Mouse (Mus musculus): ENCODE data around the gene Casq2. TPM values are rescaled to one million over a fixed set of nuclear protein-coding genes. Genes with fewer than 3 reads are reported as not detected.

Casq2 gene
- polyA plus RNA-seq, 1 experiment from 2014 or later = 45.9 TPM

DNA sequence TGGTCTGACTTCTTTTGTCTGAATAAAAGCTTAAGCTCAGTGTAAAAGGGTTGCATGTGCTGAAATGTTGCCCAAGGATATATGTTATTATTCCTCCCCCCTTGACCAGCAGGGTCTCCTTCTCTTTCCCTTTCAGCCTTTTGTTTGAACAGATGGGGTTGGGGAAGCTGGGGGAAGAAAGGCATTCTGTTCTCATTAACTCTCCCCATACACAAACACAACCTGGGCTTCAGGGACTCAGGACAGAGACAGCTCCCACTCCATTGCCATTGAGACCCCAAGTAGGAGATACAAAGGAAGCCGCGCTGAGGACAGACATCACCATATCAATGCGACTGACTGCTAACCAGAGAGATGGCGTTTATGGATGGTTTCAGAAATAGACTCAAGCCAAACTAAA, 30.3 kb upstream of the Casq2 start:
- Histone ChIP-seq H3K9ac (ENCODE audit: low read length) (no peak overlapping the region), H3K36me3 (ENCODE audit: control insufficient read depth, insufficient read depth, low read length) (no peaks in the 10 kb centered on the region), H3K4me3 (replicated peaks; ENCODE audit: low read length) (no peak overlapping the region), H3K27me3 (ENCODE audit: control insufficient read depth, insufficient read depth, low read length) (no peaks in the 10 kb centered on the region), H3K27ac (ENCODE audit: low read length) (no peak overlapping the region), H3K9me3 (replicated peaks; ENCODE audit: control insufficient read depth, low read length) (no peaks in the 10 kb centered on the region), H3K4me1 (ENCODE audit: control insufficient read depth, insufficient read depth, low read length) (no peaks in the 10 kb centered on the region), H3K4me2 (ENCODE audit: low read depth, low read length) (no peak overlapping the region)
- ATAC-seq (ENCODE audit: insufficient read depth, low FRiP score) = no peak
- 63% methylated on average over 4 of the region's 4 CpGs for WGBS

DNA sequence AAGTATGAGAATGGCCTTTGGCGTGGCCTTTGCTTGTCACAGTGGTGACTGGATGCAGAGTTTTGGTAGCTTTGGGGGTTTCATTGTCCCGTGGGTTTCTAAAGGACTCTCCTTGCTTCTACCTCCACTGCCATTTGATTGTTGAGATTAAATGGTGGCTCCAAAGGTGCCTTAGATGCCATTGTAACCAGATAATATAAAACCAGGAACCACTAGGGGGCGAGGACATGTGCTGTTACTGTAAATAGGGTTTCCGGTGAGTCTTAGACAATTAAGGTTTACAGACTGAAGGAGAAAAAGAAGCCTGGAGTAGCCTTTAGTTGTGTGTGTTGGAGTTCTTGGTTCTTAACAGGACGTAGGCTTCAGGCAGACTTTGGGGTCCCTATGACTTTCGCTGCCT, 26.1 kb upstream of the Casq2 start:
- WGBS = 70% methylated on average over 6 of the region's 6 CpGs
- no peaks in the 10 kb centered on the region for H3K27me3 ChIP-seq (ENCODE audit: control insufficient read depth, insufficient read depth, low read length)
- H3K9me3 ChIP-seq (replicated peaks; ENCODE audit: control insufficient read depth, low read length) = no peaks in the 10 kb centered on the region; the same call in 1 of the 2 replicates
- no peak overlapping the region for H3K27ac ChIP-seq (ENCODE audit: low read length)
- no peak overlapping the region for H3K4me2 ChIP-seq (ENCODE audit: low read depth, low read length)
- no peak for ATAC-seq (ENCODE audit: insufficient read depth, low FRiP score)
- H3K4me3 ChIP-seq (replicated peaks; ENCODE audit: low read length) = no peak overlapping the region
- H3K4me1 ChIP-seq (ENCODE audit: control insufficient read depth, insufficient read depth, low read length) = no peaks in the 10 kb centered on the region; the same call in 1 of the 2 replicates
- no peaks in the 10 kb centered on the region for H3K36me3 ChIP-seq (ENCODE audit: control insufficient read depth, insufficient read depth, low read length)
- H3K9ac ChIP-seq (ENCODE audit: low read length) = no peak overlapping the region

DNA sequence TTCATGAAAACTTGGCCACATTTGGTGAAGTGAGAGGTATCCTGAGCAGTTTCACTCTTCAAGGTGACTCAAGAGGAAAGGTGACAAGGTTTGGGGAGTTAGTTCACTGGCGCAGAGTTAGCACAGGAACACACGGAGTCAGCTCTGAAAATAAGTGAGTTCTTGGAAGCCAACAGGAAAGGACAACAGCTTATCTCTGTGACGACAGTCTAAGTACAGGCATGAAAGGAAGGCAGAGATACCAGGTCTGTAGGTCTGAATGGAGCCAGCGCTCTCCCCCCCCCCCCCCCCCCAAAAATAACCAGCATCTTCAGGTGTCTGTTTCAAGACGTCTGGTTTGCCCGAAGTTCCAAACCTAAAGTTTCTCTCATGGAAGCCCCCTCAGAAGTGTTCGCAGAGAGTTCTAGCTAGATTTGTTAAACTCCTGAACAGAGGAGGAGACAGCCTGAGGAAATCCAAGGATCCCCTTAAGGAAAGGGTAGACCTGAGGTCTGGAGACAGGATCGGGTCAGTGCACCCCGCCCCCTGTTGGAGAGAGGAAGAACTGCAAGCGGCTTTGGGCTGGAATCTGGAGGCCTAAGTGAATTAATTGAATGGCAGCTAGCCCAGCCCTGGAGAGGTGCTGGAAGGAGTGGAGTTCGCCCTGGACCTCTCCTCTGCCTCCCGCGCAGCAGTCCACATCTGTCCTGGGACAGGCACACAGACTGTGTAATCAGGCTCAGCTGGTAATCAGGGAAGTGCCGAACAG, 24.1 kb upstream of the Casq2 start:
- 44% methylated on average over 14 of the region's 14 CpGs for WGBS
- H3K27ac ChIP-seq (ENCODE audit: low read length) = no peak overlapping the region
- no peak overlapping the region for H3K4me3 ChIP-seq (replicated peaks; ENCODE audit: low read length)
- no peak overlapping the region for H3K4me2 ChIP-seq (ENCODE audit: low read depth, low read length)
- ATAC-seq (ENCODE audit: insufficient read depth, low FRiP score) = peak; percentile 45; the same call in 1 of the 2 replicates
- no peaks in the 10 kb centered on the region; the same call in 1 of the 2 replicates for H3K9me3 ChIP-seq (replicated peaks; ENCODE audit: control insufficient read depth, low read length)
- H3K36me3 ChIP-seq (ENCODE audit: control insufficient read depth, insufficient read depth, low read length) = no peaks in the 10 kb centered on the region
- H3K4me1 ChIP-seq (ENCODE audit: control insufficient read depth, insufficient read depth, low read length) = no peaks in the 10 kb centered on the region; the same call in 1 of the 2 replicates
- no peaks in the 10 kb centered on the region for H3K27me3 ChIP-seq (ENCODE audit: control insufficient read depth, insufficient read depth, low read length)
- H3K9ac ChIP-seq (ENCODE audit: low read length) = no peak overlapping the region

GRCm38 (mm10) chr3:102062671-102063010, 23.6 kb upstream of the Casq2 start:
- ATAC-seq (ENCODE audit: insufficient read depth, low FRiP score) = no peak
- Histone ChIP-seq H3K4me1 (ENCODE audit: control insufficient read depth, insufficient read depth, low read length) (no peaks in the 10 kb centered on the region; the same call in 1 of the 2 replicates), H3K4me2 (ENCODE audit: low read depth, low read length) (no peak overlapping the region), H3K27me3 (ENCODE audit: control insufficient read depth, insufficient read depth, low read length) (no peaks in the 10 kb centered on the region), H3K4me3 (replicated peaks; ENCODE audit: low read length) (no peak overlapping the region), H3K27ac (ENCODE audit: low read length) (no peak overlapping the region), H3K9me3 (replicated peaks; ENCODE audit: control insufficient read depth, low read length) (no peaks in the 10 kb centered on the region; the same call in 1 of the 2 replicates), H3K36me3 (ENCODE audit: control insufficient read depth, insufficient read depth, low read length) (no peaks in the 10 kb centered on the region), H3K9ac (ENCODE audit: low read length) (no peak overlapping the region)
- WGBS = 43% methylated on average over 8 of the region's 8 CpGs

GRCm38 (mm10) chr3:102063273-102064120, 22.7 kb upstream of the Casq2 start:
- 54% methylated on average over 10 of the region's 10 CpGs for WGBS
- Histone ChIP-seq H3K9me3 (replicated peaks; ENCODE audit: control insufficient read depth, low read length) (no peaks in the 10 kb centered on the region; the same call in 1 of the 2 replicates), H3K4me2 (ENCODE audit: low read depth, low read length) (no peak overlapping the region), H3K4me3 (replicated peaks; ENCODE audit: low read length) (no peak overlapping the region), H3K27me3 (ENCODE audit: control insufficient read depth, insufficient read depth, low read length) (no peaks in the 10 kb centered on the region), H3K27ac (ENCODE audit: low read length) (no peak overlapping the region), H3K36me3 (ENCODE audit: control insufficient read depth, insufficient read depth, low read length) (no peaks in the 10 kb centered on the region), H3K4me1 (ENCODE audit: control insufficient read depth, insufficient read depth, low read length) (no peaks in the 10 kb centered on the region; the same call in 1 of the 2 replicates), H3K9ac (ENCODE audit: low read length) (no peak overlapping the region)
- ATAC-seq (ENCODE audit: insufficient read depth, low FRiP score) = peak; percentile 76

DNA sequence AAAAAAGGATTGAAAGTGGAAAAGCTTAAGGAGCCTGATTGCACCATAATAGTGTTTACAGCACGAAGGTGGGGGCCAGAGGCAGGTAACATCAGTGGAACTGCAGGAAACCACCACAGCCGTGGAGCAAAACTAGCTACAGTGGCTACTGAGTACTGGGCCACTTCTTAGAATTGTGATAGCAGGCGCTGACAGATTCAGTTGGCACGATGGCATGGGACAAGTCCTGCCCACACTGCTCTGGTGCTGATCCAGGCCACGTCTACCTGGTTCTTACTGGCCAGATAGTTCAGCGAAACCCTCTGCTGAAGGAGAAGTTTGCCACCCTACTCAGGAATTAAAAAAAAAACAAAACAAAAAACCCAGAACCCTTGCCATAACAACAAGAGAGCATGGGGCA, 21.6 kb upstream of the Casq2 start:
- Histone ChIP-seq H3K36me3 (ENCODE audit: control insufficient read depth, insufficient read depth, low read length) (no peaks in the 10 kb centered on the region), H3K9me3 (replicated peaks; ENCODE audit: control insufficient read depth, low read length) (no peaks in the 10 kb centered on the region; the same call in 1 of the 2 replicates), H3K4me2 (ENCODE audit: low read depth, low read length) (no peak overlapping the region), H3K9ac (ENCODE audit: low read length) (no peak overlapping the region), H3K27me3 (ENCODE audit: control insufficient read depth, insufficient read depth, low read length) (no peaks in the 10 kb centered on the region), H3K4me1 (ENCODE audit: control insufficient read depth, insufficient read depth, low read length) (no peaks in the 10 kb centered on the region; the same call in 1 of the 2 replicates), H3K4me3 (replicated peaks; ENCODE audit: low read length) (no peak overlapping the region), H3K27ac (ENCODE audit: low read length) (no peak overlapping the region)
- 73% methylated on average over 6 of the region's 6 CpGs for WGBS
- ATAC-seq (ENCODE audit: insufficient read depth, low FRiP score) = no peak

GRCm38 (mm10) chr3:102067306-102067705, 18.9 kb upstream of the Casq2 start:
- H3K27me3 ChIP-seq (ENCODE audit: control insufficient read depth, insufficient read depth, low read length) = no peaks in the 10 kb centered on the region
- H3K4me3 ChIP-seq (replicated peaks; ENCODE audit: low read length) = no peak overlapping the region
- no peaks in the 10 kb centered on the region for H3K36me3 ChIP-seq (ENCODE audit: control insufficient read depth, insufficient read depth, low read length)
- no peaks in the 10 kb centered on the region for H3K9me3 ChIP-seq (replicated peaks; ENCODE audit: control insufficient read depth, low read length)
- ATAC-seq (ENCODE audit: insufficient read depth, low FRiP score) = no peak
- no peak overlapping the region for H3K9ac ChIP-seq (ENCODE audit: low read length)
- H3K4me1 ChIP-seq (ENCODE audit: control insufficient read depth, insufficient read depth, low read length) = no peaks in the 10 kb centered on the region; the same call in 1 of the 2 replicates
- WGBS = 59% methylated on average over 1 of the region's 1 CpGs
- no peak overlapping the region for H3K4me2 ChIP-seq (ENCODE audit: low read depth, low read length)
- H3K27ac ChIP-seq (ENCODE audit: low read length) = no peak overlapping the region

DNA sequence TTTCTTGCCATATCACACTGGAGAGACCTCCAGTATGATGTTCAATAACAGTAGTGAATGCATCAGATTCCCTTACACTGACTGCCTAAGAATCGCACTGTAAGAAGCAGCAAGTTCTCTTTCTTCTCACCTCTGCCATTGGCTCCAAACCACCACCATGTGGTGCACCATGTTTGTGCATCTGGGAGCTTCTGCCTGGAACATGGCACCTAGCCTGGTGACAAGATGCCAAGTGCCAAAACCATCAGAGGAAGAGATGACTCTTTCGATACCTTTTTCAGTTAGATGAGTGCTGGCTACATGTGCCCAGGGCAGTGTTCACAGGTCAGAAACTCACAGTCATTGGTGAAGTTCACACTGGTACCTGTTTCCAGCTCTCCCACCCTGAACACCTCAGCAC, 18.4 kb upstream of the Casq2 start:
- H3K4me3 ChIP-seq (replicated peaks; ENCODE audit: low read length) = no peak overlapping the region
- ATAC-seq (ENCODE audit: insufficient read depth, low FRiP score) = no peak
- no peaks in the 10 kb centered on the region for H3K9me3 ChIP-seq (replicated peaks; ENCODE audit: control insufficient read depth, low read length)
- 93% methylated on average over 2 of the region's 2 CpGs for WGBS
- no peak overlapping the region for H3K27ac ChIP-seq (ENCODE audit: low read length)
- H3K36me3 ChIP-seq (ENCODE audit: control insufficient read depth, insufficient read depth, low read length) = no peaks in the 10 kb centered on the region
- no peaks in the 10 kb centered on the region; the same call in 1 of the 2 replicates for H3K4me1 ChIP-seq (ENCODE audit: control insufficient read depth, insufficient read depth, low read length)
- H3K9ac ChIP-seq (ENCODE audit: low read length) = no peak overlapping the region
- no peak overlapping the region for H3K4me2 ChIP-seq (ENCODE audit: low read depth, low read length)
- no peaks in the 10 kb centered on the region for H3K27me3 ChIP-seq (ENCODE audit: control insufficient read depth, insufficient read depth, low read length)

DNA sequence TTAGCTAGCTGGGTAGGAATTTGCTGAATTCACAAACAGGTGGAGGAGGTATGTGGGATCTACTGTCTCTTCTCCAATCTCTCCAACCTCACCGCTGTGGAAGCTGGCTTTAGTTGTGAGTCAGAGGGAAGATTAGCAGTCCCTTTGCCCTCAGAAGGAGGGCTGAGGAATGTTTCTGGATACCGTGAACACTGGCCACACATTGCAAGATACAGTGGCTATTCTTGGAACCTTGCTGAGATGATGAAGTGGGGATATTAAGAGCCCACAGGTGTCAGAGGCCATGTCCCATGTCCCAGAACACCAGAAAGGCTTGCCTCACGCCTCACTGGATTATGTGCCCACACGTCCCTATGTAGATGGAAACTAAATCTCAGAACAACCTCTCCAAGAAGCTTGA, 17.0 kb upstream of the Casq2 start:
- ATAC-seq (ENCODE audit: insufficient read depth, low FRiP score) = no peak
- no peak overlapping the region for H3K4me2 ChIP-seq (ENCODE audit: low read depth, low read length)
- H3K4me3 ChIP-seq (replicated peaks; ENCODE audit: low read length) = no peak overlapping the region
- H3K27ac ChIP-seq (ENCODE audit: low read length) = no peak overlapping the region
- no peak overlapping the region for H3K9ac ChIP-seq (ENCODE audit: low read length)
- no peaks in the 10 kb centered on the region for H3K27me3 ChIP-seq (ENCODE audit: control insufficient read depth, insufficient read depth, low read length)
- no peaks in the 10 kb centered on the region for H3K9me3 ChIP-seq (replicated peaks; ENCODE audit: control insufficient read depth, low read length)
- no peaks in the 10 kb centered on the region for H3K36me3 ChIP-seq (ENCODE audit: control insufficient read depth, insufficient read depth, low read length)
- H3K4me1 ChIP-seq (ENCODE audit: control insufficient read depth, insufficient read depth, low read length) = no peaks in the 10 kb centered on the region
- WGBS = 73% methylated on average over 4 of the region's 4 CpGs

Measured in stomach, embryonic 16.5 days (tissue).